Mouse (Mus musculus): Measurements from ENCODE around the gene Apol9b.
"Not testable (repeated sequence)": the region's sequence is repeated elsewhere in the genome, so short reads cannot be mapped to it uniquely, and the experiment has no call there.

Apol9b gene

GRCm38 (mm10) chr15:77728739-77729138, at the start of gene Apol9b:
Gene Apol9b, plus strand, starts transcription at chr15:77729039.
- DNase-seq (ENCODE audit: low spot score), result not testable (repeated sequence)

DNA sequence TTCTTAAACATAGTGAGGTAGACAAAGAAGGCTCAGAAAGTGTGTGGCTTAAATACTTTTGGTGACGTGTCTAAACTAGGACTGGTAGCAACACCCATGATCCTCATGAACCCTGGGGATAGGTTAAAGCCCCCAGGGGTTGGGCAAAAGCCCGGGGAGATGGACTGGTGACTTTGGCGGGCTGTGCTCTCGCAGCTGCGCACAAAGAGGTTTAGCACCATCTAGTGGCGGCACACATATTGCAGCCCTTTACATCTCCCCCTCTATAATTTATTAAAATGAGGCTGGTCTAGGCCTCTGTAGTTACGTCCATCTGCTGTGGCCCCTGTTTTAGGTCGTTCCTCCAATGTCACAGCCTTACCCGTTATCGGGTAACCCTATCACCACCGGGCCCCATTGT, 44.9 kb upstream of the Apol9b start:
- peak; percentile 39 for DNase-seq (ENCODE audit: low spot score)

DNA sequence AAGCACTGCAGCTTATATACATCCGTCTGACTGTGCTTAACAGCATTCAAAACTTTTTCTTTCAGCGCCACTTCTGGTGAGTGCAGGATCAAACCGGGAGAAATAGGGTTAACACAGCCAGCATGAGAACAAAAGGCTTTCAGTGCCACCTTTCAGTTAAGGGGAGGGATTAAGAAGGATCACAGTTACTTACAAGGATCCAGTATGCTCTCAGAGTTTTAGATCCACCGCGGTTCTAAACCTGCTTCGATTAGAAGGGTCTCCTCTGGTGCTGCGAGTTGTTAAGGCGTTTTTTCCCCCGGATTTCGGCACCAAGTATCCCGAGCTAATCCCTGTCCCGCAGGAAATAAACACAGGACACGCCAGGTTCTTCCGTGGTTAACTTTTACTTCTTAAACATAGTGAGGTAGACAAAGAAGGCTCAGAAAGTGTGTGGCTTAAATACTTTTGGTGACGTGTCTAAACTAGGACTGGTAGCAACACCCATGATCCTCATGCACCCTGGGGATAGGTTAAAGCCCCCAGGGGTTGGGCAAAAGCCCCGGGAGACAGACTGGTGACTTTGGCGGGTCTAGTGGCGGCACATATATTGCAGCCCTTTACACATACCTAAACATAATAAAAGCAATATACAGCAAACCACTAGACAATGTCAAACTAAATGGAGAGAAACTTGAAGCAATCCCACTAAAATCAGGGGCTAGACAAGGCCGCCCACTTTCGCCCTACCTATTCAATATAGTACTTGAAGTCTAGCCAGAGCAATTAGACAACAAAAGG, 37.1 kb upstream of the Apol9b start:
- DNase-seq (ENCODE audit: low spot score), result not testable (repeated sequence)

GRCm38 (mm10) chr15:77694687-77695295, 34.0 kb upstream of the Apol9b start:
- DNase-seq (ENCODE audit: low spot score), result peak; percentile 4

DNA sequence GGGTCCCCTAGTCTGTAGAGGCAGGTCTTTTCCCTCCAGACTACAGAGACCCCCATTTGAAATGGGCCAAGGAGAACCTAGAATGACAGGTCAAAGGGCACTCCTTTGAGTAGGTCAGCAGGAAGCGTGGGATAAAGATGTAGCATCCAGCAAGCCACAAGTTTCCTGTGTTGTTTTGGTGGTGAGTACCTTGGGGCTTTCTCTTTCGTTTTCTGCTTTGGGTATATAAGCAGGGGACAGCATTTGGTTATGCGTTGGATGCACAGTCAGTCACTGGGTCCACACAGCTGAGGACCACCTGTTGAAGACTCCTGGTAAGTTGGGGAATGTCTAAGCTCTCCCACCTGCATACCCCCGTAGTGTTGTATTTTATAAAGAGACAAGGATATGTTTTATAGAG, 30.2 kb upstream of the Apol9b start, which contains the start of gene Apol7e:
Apol7e (plus strand) TSS at position 202 of the 400 bp plus-strand sequence.
- DNase-seq (ENCODE audit: low spot score), result not testable (repeated sequence)

- DNase-seq (ENCODE audit: low spot score), result not testable (repeated sequence)
These were observed 23.5 kb upstream of the Apol9b start for GRCm38 (mm10) chr15:77705306-77705705.

GRCm38 (mm10) chr15:77708936-77709335, 19.9 kb upstream of the Apol9b start:
- DNase-seq (ENCODE audit: low spot score), result not testable (repeated sequence)

DNA sequence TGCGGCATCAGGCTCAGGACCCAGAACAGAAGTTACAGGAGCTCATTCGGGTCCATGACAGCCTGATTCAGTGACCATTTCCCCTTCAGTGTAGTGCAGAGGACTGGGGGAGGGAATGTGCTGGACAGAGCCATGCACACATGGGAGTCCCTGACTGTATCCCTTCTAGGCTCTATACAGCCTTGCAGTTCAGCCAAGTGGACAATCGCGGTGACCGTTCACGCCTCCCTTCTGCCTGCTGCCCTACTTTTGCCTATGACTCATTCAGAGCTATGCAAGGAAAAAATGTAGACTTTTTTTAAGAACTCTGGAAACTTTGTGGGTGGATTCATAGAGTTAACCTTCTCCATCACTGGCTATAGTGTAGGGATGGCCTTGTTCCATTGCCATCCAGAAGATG, 10.6 kb upstream of the Apol9b start:
- DNase-seq (ENCODE audit: low spot score), result not testable (repeated sequence)

DNA sequence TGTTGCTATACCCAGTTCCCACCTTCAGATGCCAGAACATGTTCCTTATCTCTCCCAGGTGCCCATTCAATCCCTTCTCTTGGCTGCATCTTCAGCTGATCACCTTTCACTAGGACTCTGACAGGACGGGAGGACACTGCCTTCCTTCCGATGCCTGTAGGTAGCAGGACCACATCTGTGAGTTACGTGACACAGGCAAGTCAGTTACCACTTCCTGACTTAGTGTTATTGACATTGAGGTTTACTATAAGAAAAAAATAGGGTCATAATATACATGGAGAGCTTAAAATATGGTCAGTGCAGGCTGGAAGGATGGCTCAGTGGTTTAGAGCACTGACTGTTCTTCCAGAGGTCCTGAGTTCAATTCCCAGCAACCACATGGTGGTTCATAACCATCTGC, 7.3 kb upstream of the Apol9b start:
- not testable (repeated sequence) for DNase-seq (ENCODE audit: low spot score)

- DNase-seq (ENCODE audit: low spot score), result not testable (repeated sequence)
These were observed 4.5 kb upstream of the Apol9b start for GRCm38 (mm10) chr15:77724208-77724911.

- DNase-seq (ENCODE audit: low spot score), result not testable (repeated sequence)
These were observed 3.3 kb upstream of the Apol9b start for GRCm38 (mm10) chr15:77725393-77726020.

DNA sequence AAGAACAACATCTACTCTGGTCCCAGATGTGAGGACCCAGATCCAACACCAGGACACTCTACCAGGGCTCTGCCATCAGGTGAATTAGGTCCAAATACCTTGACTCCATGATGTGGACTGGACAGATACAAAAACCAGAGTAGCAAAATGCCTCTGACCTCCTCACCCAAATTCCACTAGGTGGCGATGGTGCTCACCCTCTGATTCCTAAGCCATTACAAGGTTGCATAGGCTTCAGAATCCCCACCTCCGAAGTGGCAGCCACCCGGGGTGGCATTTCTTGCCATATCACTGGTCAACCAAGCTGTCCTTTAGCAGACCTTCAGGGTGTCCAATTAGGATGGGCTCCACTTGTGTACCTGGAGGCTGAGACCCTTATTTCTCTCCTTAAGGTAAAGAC, 1.7 kb upstream of the Apol9b start:
- not testable (repeated sequence) for DNase-seq (ENCODE audit: low spot score)

DNA sequence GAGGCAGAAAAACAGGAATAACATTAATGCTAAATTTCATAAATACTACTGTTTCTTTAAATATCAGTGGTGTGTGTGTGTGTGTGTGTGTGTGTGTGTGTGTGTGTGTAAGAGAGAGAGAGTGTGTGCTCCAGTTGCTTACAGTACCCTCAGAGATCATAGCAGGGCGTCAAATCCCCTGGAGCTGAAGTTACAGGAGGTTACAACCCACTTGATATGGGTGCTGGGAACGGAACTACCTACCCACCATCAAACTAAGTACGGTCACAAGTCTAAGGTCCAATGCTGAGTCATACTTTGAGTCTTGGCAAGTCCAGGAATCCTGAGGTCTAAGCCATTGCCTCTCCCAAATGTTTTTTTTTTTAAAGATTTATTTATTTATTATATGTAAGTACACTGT, 1.1 kb upstream of the Apol9b start:
- DNase-seq (ENCODE audit: low spot score), result not testable (repeated sequence)

- DNase-seq (ENCODE audit: low spot score), result no peak
These were observed 2.8 kb downstream of the Apol9b start for GRCm38 (mm10) chr15:77731605-77732004.

DNA sequence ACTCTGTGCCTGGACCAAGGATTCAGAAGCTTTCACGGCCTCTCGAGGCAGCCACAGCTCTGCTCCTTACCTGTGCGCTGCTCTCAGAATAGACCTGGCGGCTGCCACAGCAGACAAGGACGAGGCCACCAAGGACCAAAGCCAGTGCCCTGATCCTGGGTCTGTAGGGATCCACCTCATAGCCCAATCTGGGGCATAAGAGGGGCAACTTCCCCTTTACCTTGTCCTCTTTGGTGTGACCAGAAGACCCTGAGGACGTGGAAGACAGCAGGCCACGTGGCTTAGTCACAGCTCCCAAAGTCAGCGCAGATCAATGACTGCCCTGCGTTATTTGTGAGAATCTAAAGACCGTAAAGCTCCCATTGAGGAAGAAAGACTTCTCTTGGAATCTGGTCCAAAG, 4.0 kb downstream of the Apol9b start:
- DNase-seq (ENCODE audit: low spot score), result not testable (repeated sequence)

DNA sequence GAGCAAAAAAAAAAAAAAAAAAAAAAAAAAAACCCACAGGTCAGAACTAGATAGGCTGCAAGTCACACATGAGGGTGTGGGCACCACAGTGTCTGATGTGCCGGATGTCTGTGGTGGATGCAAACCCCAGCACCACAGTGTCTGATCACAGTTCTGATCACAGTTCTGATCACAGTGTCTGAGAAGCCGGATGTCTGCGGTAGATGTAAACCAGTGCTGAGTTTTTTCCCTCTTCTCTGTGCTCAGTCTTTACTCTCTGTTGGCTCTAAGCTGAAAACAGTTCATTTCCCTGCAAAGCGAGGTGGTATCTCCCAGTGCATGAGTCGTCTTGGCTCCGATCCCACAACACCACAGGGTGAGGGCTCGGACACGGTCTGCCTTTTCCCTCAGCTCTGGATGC, 4.5 kb downstream of the Apol9b start:
- not testable (repeated sequence) for DNase-seq (ENCODE audit: low spot score)

DNA sequence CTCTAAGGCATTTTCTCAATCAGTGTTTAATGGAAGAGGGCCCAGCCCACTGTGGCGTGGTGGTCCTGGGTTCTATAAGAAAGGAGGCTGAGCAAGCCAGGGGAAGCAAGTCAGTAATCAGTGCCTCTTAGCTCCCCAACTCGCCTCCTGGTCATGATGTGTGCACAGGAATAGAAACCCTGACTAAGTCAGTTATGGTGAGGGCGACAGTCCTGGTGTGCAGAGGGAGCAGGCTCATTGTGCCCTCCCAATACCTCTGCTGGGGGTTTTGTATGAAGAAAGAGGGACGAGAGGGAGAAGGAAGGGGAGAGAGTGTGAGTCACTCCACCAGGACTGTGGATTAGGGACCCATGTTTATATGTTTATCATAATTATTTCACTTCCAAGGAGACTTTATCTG, 5.1 kb downstream of the Apol9b start:
- DNase-seq (ENCODE audit: low spot score), result not testable (repeated sequence)

GRCm38 (mm10) chr15:77740511-77741297, 11.9 kb downstream of the Apol9b start:
- DNase-seq (ENCODE audit: low spot score), result no peak

GRCm38 (mm10) chr15:77741556-77741955, 12.7 kb downstream of the Apol9b start:
- DNase-seq (ENCODE audit: low spot score), result not testable (repeated sequence)

DNA sequence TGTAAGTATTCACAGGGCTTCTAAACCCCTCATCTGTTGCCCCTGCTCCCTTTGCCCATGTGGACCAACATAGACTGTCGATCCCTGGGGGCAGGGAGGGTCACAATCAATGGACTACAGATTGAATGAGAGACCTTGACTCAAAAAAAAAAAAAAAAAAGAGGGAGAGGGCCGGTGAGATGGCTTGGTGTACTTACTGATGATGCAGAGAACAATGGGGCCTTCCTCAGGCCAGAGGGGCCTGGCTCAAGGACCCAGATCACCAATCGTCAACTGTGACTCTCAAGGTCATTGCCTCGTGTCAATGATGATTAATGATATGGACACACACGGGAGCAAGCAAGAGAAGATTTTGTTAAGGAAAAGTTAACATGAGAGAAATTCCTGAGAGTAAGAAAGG, 15.8 kb downstream of the Apol9b start:
- DNase-seq (ENCODE audit: low spot score), result no peak

- no peak for DNase-seq (ENCODE audit: low spot score)
These were observed 16.2 kb downstream of the Apol9b start for GRCm38 (mm10) chr15:77745081-77745480.
